Mouse (Mus musculus): ENCODE results near the gene Chsy1.

- TF ChIP-seq CTCF (IDR thresholded peaks at IDR 0.05; ENCODE audit: insufficient read depth, low read depth, low read length) (no peak), POLR2A (IDR thresholded peaks at IDR 0.05; ENCODE audit: insufficient read depth, low read depth, low read length) (no peak)
Observed at GRCm38 (mm10) chr7:66180260-66180659, 70.9 kb downstream of the Chsy1 start.
